Mouse (Mus musculus): ENCODE data around the gene Adrb1. TPM values are rescaled to one million over a fixed set of nuclear protein-coding genes. Genes with fewer than 3 reads are reported as not detected.

Adrb1 gene
- polyA plus RNA-seq, 1 experiment from 2014 or later = 0.20 TPM

GRCm38 (mm10) chr19:56760306-56760940, 38.4 kb downstream of the Adrb1 start:
- WGBS (ENCODE audit: insufficient replicate concordance) = 61% methylated on average over 8 of the region's 8 CpGs
- no peak overlapping the region for H3K4me2 ChIP-seq
- H3K36me3 ChIP-seq = no peaks in the 10 kb centered on the region
- no peak overlapping the region for H3K4me3 ChIP-seq
- H3K4me1 ChIP-seq = no peaks in the 10 kb centered on the region
- no peak for ATAC-seq
- no peak overlapping the region for H3K27ac ChIP-seq
- H3K9me3 ChIP-seq (replicated peaks) = no peaks in the 10 kb centered on the region
- H3K9ac ChIP-seq = no peak overlapping the region
- no peaks in the 10 kb centered on the region; the same call in 1 of the 2 replicates for H3K27me3 ChIP-seq (replicated peaks)

DNA sequence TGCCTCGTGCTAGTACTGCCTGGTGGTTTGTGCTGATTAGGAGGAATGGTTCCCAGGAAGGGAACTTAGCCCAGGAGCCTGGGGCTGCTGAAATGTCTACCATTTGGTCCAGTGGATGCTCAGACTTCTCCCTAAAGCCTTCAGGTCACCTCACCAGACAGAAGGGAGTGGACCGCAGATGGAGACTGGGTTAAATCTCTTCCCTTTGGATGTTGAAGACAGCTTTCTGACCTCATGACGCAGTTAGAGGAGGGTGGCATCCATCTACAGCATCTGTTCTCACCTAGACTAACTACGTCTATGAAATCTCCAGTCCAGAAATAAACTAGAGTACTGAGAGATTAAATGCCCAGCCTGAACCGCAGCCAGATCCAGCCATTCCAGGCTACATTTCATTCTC, 39.1 kb downstream of the Adrb1 start:
- ATAC-seq = no peak
- H3K4me3 ChIP-seq = no peak overlapping the region
- H3K27ac ChIP-seq = no peak overlapping the region
- H3K4me1 ChIP-seq = no peaks in the 10 kb centered on the region
- no peak overlapping the region for H3K9ac ChIP-seq
- H3K27me3 ChIP-seq (replicated peaks) = no peaks in the 10 kb centered on the region; the same call in 1 of the 2 replicates
- no peaks in the 10 kb centered on the region for H3K9me3 ChIP-seq (replicated peaks)
- no peak overlapping the region for H3K4me2 ChIP-seq
- H3K36me3 ChIP-seq = no peaks in the 10 kb centered on the region
- 66% methylated on average over 5 of the region's 5 CpGs for WGBS (ENCODE audit: insufficient replicate concordance)

- WGBS (ENCODE audit: insufficient replicate concordance) = 40% methylated on average over 2 of the region's 2 CpGs
- no peaks in the 10 kb centered on the region for H3K36me3 ChIP-seq
These were observed 39.7 kb downstream of the Adrb1 start for GRCm38 (mm10) chr19:56761727-56762126.

GRCm38 (mm10) chr19:56762686-56763085, 40.7 kb downstream of the Adrb1 start:
- no peak overlapping the region for H3K4me3 ChIP-seq
- H3K27me3 ChIP-seq (replicated peaks) = no peaks in the 10 kb centered on the region
- H3K4me1 ChIP-seq = no peaks in the 10 kb centered on the region
- no peaks in the 10 kb centered on the region for H3K9me3 ChIP-seq (replicated peaks)
- no peak overlapping the region for H3K4me2 ChIP-seq
- H3K9ac ChIP-seq = no peak overlapping the region
- H3K27ac ChIP-seq = no peak overlapping the region
- H3K36me3 ChIP-seq = no peaks in the 10 kb centered on the region
- WGBS (ENCODE audit: insufficient replicate concordance) = 78% methylated on average over 4 of the region's 4 CpGs
- ATAC-seq = no peak

More at GRCm38 (mm10) chr19:56761727-56762126, 39.7 kb downstream of the Adrb1 start:
- no peak overlapping the region for H3K9ac ChIP-seq
- H3K27me3 ChIP-seq (replicated peaks) = no peaks in the 10 kb centered on the region; the same call in 1 of the 2 replicates
- no peak overlapping the region for H3K4me2 ChIP-seq
- ATAC-seq = no peak
- no peak overlapping the region for H3K27ac ChIP-seq
- no peaks in the 10 kb centered on the region for H3K4me1 ChIP-seq
- H3K9me3 ChIP-seq (replicated peaks) = no peaks in the 10 kb centered on the region
- H3K4me3 ChIP-seq = no peak overlapping the region

GRCm38 (mm10) chr19:56769024-56769423, 47.0 kb downstream of the Adrb1 start:
- Histone ChIP-seq H3K9me3 (replicated peaks) (no peaks in the 10 kb centered on the region), H3K27me3 (replicated peaks) (0 out of 2 replicates have a peak, but pooled peaks cover 7% of the 10 kb centered on the region), H3K9ac (no peak overlapping the region), H3K4me2 (no peak overlapping the region), H3K36me3 (no peaks in the 10 kb centered on the region), H3K4me3 (no peak overlapping the region), H3K27ac (no peak overlapping the region), H3K4me1 (no peaks in the 10 kb centered on the region)
- no peak for ATAC-seq
- WGBS (ENCODE audit: insufficient replicate concordance) = 64% methylated on average over 9 of the region's 9 CpGs

GRCm38 (mm10) chr19:56772158-56772557, 50.2 kb downstream of the Adrb1 start:
- 63% methylated on average over 7 of the region's 7 CpGs for WGBS (ENCODE audit: insufficient replicate concordance)
- Histone ChIP-seq H3K36me3 (no peaks in the 10 kb centered on the region), H3K27ac (no peak overlapping the region), H3K9me3 (replicated peaks) (no peaks in the 10 kb centered on the region), H3K4me2 (no peak overlapping the region), H3K4me3 (no peak overlapping the region), H3K27me3 (replicated peaks) (peaks cover 38% of the 10 kb centered on the region), H3K9ac (no peak overlapping the region), H3K4me1 (peaks cover 6% of the 10 kb centered on the region; the same call in 1 of the 2 replicates)
- no peak for ATAC-seq

GRCm38 (mm10) chr19:56773393-56773971, 51.5 kb downstream of the Adrb1 start:
- 70% methylated on average over 10 of the region's 10 CpGs for WGBS (ENCODE audit: insufficient replicate concordance)

GRCm38 (mm10) chr19:56774408-56774962, 52.5 kb downstream of the Adrb1 start:
- Histone ChIP-seq H3K4me2 (no peak overlapping the region), H3K4me1 (peaks cover 6% of the 10 kb centered on the region; the same call in 1 of the 2 replicates), H3K36me3 (no peaks in the 10 kb centered on the region), H3K9me3 (replicated peaks) (no peaks in the 10 kb centered on the region), H3K27ac (no peak overlapping the region), H3K4me3 (no peak overlapping the region), H3K9ac (no peak overlapping the region), H3K27me3 (replicated peaks) (peaks cover 49% of the 10 kb centered on the region)
- no peak for ATAC-seq
- WGBS (ENCODE audit: insufficient replicate concordance) = 38% methylated on average over 9 of the region's 9 CpGs

More at GRCm38 (mm10) chr19:56773393-56773971, 51.5 kb downstream of the Adrb1 start:
- H3K9me3 ChIP-seq (replicated peaks) = no peaks in the 10 kb centered on the region
- no peak for ATAC-seq
- no peak overlapping the region for H3K4me3 ChIP-seq
- no peak overlapping the region for H3K4me2 ChIP-seq
- no peaks in the 10 kb centered on the region for H3K36me3 ChIP-seq
- H3K27me3 ChIP-seq (replicated peaks) = peaks cover 49% of the 10 kb centered on the region
- no peak overlapping the region for H3K9ac ChIP-seq
- no peak overlapping the region for H3K27ac ChIP-seq
- peaks cover 6% of the 10 kb centered on the region; the same call in 1 of the 2 replicates for H3K4me1 ChIP-seq

DNA sequence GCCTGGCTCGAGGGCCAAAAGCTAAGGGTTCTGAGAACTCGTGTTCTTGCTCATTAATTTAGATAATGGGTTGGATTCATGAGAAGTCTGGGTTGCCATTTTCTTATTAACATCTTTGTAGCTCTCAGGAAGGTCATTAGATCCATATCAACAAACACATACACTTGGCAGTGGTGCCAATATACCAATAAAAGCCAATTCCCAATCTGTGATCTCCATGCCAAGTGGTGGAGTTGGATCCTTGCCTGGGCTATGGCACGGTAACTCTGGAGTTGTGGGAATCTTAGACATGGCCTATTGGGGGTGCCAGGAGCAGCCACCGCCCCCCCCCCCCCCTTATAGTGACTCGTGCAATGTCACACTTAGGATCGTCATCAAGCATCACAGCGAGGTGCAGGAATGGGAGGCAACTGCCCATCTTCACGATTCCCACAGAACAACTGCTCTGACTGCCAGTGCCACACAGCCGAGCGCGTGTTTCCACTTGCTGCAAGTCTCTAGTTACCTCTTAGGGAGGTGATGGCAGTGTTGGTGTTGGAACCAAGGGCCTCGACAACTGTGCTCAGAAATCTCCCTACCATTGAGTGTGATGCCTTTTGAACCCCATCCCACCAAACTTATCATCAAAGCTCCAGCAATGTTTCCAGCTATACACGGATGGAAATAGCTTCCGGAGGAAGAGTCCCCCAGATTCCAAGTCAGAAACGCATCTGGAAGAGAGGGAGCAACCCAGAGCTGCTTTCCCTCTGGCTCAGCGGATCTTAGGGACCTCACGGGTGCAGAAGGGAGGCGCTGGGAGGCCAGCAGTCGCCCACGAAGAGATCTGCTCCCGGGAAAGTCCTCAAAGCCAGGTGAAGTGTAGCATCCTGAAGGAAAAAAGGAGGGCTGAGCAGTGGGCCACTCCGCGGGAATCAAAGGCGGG, 53.2 kb downstream of the Adrb1 start:
- peaks cover 49% of the 10 kb centered on the region for H3K27me3 ChIP-seq (replicated peaks)
- H3K9ac ChIP-seq = no peak overlapping the region
- H3K36me3 ChIP-seq = no peaks in the 10 kb centered on the region
- ATAC-seq = no peak
- WGBS (ENCODE audit: insufficient replicate concordance) = 32% methylated on average over 24 of the region's 24 CpGs
- peaks cover 6% of the 10 kb centered on the region; the same call in 1 of the 2 replicates for H3K4me1 ChIP-seq
- no peak overlapping the region for H3K27ac ChIP-seq
- H3K4me2 ChIP-seq = peak overlapping the region; percentile 45
- H3K4me3 ChIP-seq = no peak overlapping the region
- H3K9me3 ChIP-seq (replicated peaks) = no peaks in the 10 kb centered on the region

DNA sequence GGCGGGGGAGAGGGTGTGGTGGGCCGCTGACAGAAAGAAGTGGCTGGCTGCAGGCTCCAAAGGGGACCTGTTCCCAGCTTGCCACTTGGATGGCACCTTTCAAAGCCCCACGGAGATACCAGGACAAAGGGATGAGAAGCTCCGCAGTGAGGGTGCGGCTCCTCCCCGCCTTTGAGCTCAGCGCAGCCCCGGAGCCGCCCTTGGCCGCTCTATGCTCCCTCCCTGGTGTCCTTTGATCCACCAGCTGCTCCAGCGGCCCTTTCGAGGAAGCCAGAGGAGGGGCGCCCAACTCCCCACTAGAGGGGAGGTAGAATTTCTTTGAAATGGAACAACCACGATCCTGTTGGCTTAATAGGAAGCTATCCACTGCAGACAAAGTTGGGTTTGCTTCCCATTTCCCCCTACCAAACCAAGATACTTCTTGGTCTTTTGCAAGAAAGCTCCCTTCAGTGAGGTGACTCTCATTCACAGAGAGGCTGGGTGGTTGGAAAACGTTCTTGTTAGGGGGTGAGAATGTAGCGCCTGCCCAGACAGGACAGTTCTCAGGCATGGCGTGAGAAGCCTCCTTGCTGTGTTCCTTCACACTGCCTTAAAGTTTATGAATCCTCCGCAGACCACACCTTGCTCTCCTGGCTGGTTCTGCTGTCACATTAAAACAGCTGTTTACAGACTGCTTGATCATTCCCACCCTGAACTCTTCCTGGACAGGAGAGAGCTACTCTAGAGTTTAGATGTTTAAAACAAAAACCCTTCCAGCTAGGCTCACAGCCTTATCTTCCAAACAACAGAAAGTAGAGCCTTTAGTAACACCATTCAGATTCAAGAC, 54.1 kb downstream of the Adrb1 start:
- H3K9ac ChIP-seq = no peak overlapping the region
- no peak for ATAC-seq

More for the DNA sequence above, 54.1 kb downstream of the Adrb1 start:
- Histone ChIP-seq H3K4me3 (no peak overlapping the region), H3K27me3 (replicated peaks) (peaks cover 49% of the 10 kb centered on the region), H3K4me2 (peak overlapping the region; percentile 45), H3K9me3 (replicated peaks) (no peaks in the 10 kb centered on the region), H3K27ac (no peak overlapping the region), H3K4me1 (peaks cover 6% of the 10 kb centered on the region; the same call in 1 of the 2 replicates), H3K36me3 (no peaks in the 10 kb centered on the region)
- WGBS (ENCODE audit: insufficient replicate concordance) = 10% methylated on average over 18 of the region's 18 CpGs

Data from liver, embryonic 12.5 days (tissue).